Mouse (Mus musculus): ENCODE measurements around the gene Smad1. TPM values are rescaled to one million over a fixed set of nuclear protein-coding genes. Genes with fewer than 3 reads are reported as not detected.
A peak's percentile ranks its signal among the peaks of the same experiment; 100 is the strongest.

Smad1 gene
- polyA plus RNA-seq, 1 experiment from 2014 or later, result 18.5 TPM

DNA sequence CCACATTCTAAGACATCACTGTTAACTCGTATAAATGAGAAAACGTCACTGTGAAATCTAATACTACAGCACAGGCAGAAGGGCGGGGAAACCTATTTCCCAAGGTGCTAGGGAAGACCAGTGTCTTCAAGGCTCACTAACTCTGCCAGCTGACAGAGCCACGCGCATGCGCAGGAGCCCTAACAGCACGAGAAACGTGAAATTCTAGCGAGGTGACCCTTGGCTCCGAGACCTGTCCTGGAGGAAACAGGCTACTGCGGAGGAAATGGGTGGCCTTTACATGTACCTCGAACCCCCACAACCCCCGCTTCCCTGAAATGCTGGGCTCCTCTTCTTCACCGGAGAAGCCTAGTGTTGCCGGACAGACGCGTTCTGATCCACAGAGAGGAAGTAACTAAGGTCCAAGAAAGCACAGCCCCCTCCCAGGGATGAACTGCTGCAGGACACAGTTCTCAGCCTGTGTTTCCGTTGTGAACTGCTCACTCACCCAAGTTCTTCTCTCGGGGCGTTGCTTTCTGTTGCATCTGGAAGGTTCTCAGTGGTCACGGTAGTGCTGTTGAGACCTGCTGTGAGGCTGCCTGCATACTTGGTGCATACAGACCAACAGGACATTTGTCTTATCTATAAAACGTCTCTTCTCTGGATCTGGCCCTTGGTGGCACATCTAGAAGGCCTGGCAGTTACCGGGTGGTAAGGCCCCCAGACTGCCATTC, 10.1 kb downstream of the Smad1 start:
- ATAC-seq (replicated peaks; ENCODE audit: low FRiP score) (no peak), DNase-seq (ENCODE audit: low spot score) (no peak)
- H3K4me2 ChIP-seq, result no peak overlapping the region
- no peaks in the 10 kb centered on the region for H3K36me3 ChIP-seq (ENCODE audit: control insufficient read depth, insufficient read depth, low read length)
- peaks cover 7% of the 10 kb centered on the region for H3K4me1 ChIP-seq (replicated peaks; ENCODE audit: control insufficient read depth, insufficient read depth, low read length)
- H3K4me3 ChIP-seq (ENCODE audit: low read depth, low read length), result no peak overlapping the region
- H3K27ac ChIP-seq (ENCODE audit: low read depth, low read length), result no peak overlapping the region
- no peaks in the 10 kb centered on the region; the same call in 1 of the 2 replicates for H3K27me3 ChIP-seq (replicated peaks; ENCODE audit: control insufficient read depth, insufficient read depth, low read length)
- no peaks in the 10 kb centered on the region for H3K9me3 ChIP-seq (ENCODE audit: control insufficient read depth, low read length)
- H3K9ac ChIP-seq (ENCODE audit: low read depth, low read length), result no peak overlapping the region
- WGBS, result 66% methylated on average over 23 of the region's 23 CpGs

DNA sequence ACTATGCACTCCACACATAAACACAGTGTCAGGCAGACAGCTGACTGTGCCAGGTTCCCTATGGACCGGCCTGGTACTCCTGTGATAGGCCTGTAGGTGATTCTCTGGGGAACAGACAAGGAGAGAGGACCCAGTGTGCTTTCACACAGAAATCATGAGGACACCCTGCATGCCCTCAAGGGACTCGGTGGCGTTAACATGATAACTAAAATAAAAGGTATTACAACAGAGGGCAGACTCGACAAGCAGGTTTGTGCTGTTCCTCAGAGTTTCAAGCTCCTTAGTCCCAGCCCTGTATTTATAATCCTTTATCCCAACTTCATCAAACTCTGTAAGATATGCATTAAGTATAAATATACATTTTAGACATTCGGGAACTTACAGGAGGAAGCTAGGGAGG, 12.5 kb downstream of the Smad1 start:
- H3K9ac ChIP-seq (ENCODE audit: low read depth, low read length), result no peak overlapping the region
- DNase-seq (ENCODE audit: low spot score), result no peak
- ATAC-seq (replicated peaks; ENCODE audit: low FRiP score), result no peak

DNA sequence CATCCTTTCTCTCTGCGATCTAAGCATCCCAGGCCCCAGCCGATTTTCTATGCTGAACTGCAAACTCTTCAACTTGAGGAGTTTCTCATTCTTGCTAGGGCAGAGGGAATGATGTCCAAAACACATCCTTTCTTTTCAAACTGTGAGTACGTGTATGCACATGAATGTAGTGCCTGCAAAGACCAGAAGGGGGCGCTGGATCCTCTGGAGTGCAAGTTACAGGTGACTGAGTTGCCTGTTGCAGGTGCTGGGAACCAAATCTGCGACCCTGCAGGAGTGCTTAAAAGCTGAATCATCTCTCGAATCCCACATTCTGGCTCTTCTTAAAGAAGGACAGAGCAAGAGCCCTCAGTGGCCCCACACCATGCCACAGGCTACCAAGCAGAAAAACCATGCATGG, 13.0 kb downstream of the Smad1 start:
- Histone ChIP-seq H3K4me2 (no peak overlapping the region), H3K9me3 (ENCODE audit: control insufficient read depth, low read length) (no peaks in the 10 kb centered on the region), H3K36me3 (ENCODE audit: control insufficient read depth, insufficient read depth, low read length) (no peaks in the 10 kb centered on the region), H3K4me3 (ENCODE audit: low read depth, low read length) (no peak overlapping the region), H3K27ac (ENCODE audit: low read depth, low read length) (no peak overlapping the region), H3K27me3 (replicated peaks; ENCODE audit: control insufficient read depth, insufficient read depth, low read length) (peaks cover 4% of the 10 kb centered on the region; the same call in 1 of the 2 replicates), H3K4me1 (replicated peaks; ENCODE audit: control insufficient read depth, insufficient read depth, low read length) (peaks cover 21% of the 10 kb centered on the region), H3K9ac (ENCODE audit: low read depth, low read length) (no peak overlapping the region)
- DNase-seq (ENCODE audit: low spot score) (no peak), ATAC-seq (replicated peaks; ENCODE audit: low FRiP score) (no peak)
- WGBS, result 73% methylated on average over 6 of the region's 6 CpGs

More for the DNA sequence above, 12.5 kb downstream of the Smad1 start:
- no peak overlapping the region for H3K4me2 ChIP-seq
- WGBS, result 93% methylated on average over 5 of the region's 5 CpGs
- H3K9me3 ChIP-seq (ENCODE audit: control insufficient read depth, low read length), result no peaks in the 10 kb centered on the region
- H3K4me1 ChIP-seq (replicated peaks; ENCODE audit: control insufficient read depth, insufficient read depth, low read length), result peaks cover 19% of the 10 kb centered on the region
- H3K27me3 ChIP-seq (replicated peaks; ENCODE audit: control insufficient read depth, insufficient read depth, low read length), result peaks cover 4% of the 10 kb centered on the region; the same call in 1 of the 2 replicates
- no peak overlapping the region for H3K27ac ChIP-seq (ENCODE audit: low read depth, low read length)
- H3K36me3 ChIP-seq (ENCODE audit: control insufficient read depth, insufficient read depth, low read length), result no peaks in the 10 kb centered on the region
- H3K4me3 ChIP-seq (ENCODE audit: low read depth, low read length), result no peak overlapping the region

DNA sequence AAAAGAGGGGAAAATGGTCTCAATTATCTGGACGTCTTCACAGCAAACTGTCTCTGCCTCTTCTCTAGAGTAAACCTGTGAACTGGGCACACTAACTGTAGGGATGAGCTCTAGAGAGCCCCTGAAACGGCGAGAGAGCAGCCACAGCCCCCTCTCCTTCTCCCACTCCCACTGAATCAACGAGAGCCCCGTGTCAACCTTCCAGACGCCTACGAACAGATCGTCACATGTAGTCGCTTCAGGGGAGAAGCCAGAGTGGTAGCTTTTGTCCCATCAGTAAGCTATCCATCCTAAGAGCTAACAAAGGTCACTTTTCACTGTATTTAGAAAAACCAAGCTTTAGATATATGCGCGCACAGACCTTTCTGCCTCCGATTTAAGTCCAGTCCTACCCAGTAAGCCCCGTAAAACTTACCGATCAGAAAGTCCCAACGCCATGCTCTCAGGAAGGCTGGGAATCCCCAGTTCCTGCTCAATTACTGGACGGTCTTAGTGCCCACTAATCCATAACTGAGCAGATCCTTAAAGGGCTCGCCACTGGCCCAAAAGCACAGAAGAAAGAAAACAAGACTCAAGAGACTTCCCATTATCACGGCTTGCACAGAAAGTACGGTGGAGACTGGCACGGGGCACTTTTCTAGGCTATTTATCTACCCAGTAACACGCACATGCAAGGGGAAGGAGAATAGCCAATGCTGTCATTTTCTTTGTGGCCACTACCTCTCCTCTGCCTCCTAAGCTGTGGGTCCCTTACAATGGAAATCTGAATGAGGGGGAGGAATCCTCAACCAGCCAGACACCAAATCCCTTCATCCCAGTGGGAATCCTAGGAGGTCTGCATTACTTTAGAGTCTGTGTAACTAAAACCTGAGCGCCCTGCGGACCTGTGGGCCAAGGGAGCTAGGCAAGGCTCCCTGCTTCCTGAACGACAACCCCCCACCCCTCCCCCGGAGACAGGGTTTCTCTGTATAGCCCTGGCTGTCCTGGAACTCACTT, 14.7 kb downstream of the Smad1 start:
- 19% methylated on average over 25 of the region's 25 CpGs for WGBS
- ATAC-seq (replicated peaks; ENCODE audit: low FRiP score) (no peak), DNase-seq (ENCODE audit: low spot score) (no peak)
- Histone ChIP-seq H3K9me3 (ENCODE audit: control insufficient read depth, low read length) (no peaks in the 10 kb centered on the region), H3K4me3 (ENCODE audit: low read depth, low read length) (no peak overlapping the region), H3K4me2 (peak overlapping the region; percentile 48), H3K27ac (ENCODE audit: low read depth, low read length) (no peak overlapping the region; the same call in 1 of the 2 replicates), H3K9ac (ENCODE audit: low read depth, low read length) (no peak overlapping the region), H3K36me3 (ENCODE audit: control insufficient read depth, insufficient read depth, low read length) (no peaks in the 10 kb centered on the region), H3K27me3 (replicated peaks; ENCODE audit: control insufficient read depth, insufficient read depth, low read length) (peaks cover 4% of the 10 kb centered on the region; the same call in 1 of the 2 replicates), H3K4me1 (replicated peaks; ENCODE audit: control insufficient read depth, insufficient read depth, low read length) (peaks cover 26% of the 10 kb centered on the region)

DNA sequence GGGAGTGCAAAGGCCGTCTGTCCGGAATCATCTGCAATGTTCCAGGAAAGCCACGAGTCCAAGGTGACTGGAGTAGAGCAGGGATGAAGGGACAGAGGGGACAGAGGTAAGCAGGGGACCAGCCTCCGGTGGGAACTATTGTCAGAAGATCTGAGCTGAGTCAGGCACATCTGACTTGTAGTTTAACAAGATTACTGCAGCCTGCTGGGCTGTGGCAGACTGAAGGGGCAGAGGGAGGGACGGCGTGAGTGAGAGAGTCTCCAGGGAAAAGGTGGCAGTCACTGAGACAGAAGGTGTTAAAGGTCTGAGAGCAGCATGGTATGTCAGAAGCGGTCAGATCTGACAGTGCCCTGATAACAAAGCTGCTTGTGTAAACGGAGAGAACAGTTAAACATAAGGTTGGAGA, 16.5 kb downstream of the Smad1 start:
- ATAC-seq (replicated peaks; ENCODE audit: low FRiP score) (no peak), DNase-seq (ENCODE audit: low spot score) (no peak)
- H3K4me1 ChIP-seq (replicated peaks; ENCODE audit: control insufficient read depth, insufficient read depth, low read length), result peaks cover 26% of the 10 kb centered on the region
- H3K4me2 ChIP-seq, result peak overlapping the region; percentile 12
- H3K4me3 ChIP-seq (ENCODE audit: low read depth, low read length), result no peak overlapping the region
- H3K36me3 ChIP-seq (ENCODE audit: control insufficient read depth, insufficient read depth, low read length), result no peaks in the 10 kb centered on the region
- peaks cover 4% of the 10 kb centered on the region; the same call in 1 of the 2 replicates for H3K27me3 ChIP-seq (replicated peaks; ENCODE audit: control insufficient read depth, insufficient read depth, low read length)
- 18% methylated on average over 8 of the region's 8 CpGs for WGBS
- no peaks in the 10 kb centered on the region for H3K9me3 ChIP-seq (ENCODE audit: control insufficient read depth, low read length)
- no peak overlapping the region for H3K27ac ChIP-seq (ENCODE audit: low read depth, low read length)
- H3K9ac ChIP-seq (ENCODE audit: low read depth, low read length), result no peak overlapping the region

DNA sequence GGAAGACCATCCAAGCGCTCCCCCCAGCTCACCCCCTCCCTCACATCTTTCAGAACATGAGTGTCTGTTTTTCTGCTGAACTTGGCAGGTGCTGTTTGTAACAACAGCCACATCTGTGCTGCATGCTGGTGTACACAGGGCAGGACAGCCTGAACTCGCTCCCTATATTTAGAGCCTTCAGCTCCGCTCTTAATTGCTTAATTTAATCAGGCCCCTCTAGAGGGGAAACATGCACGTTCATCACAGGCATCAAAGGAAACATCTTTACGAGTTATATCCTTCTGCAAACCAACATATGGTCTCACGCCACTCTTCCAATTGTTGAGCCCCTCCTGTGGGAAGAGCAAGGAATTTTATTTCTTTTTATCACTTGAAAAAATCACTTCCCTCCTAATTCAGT, 17.5 kb downstream of the Smad1 start:
- ATAC-seq (replicated peaks; ENCODE audit: low FRiP score), result no peak
- Histone ChIP-seq H3K9ac (ENCODE audit: low read depth, low read length) (no peak overlapping the region), H3K9me3 (ENCODE audit: control insufficient read depth, low read length) (no peaks in the 10 kb centered on the region), H3K36me3 (ENCODE audit: control insufficient read depth, insufficient read depth, low read length) (no peaks in the 10 kb centered on the region), H3K4me1 (replicated peaks; ENCODE audit: control insufficient read depth, insufficient read depth, low read length) (peaks cover 26% of the 10 kb centered on the region), H3K27ac (ENCODE audit: low read depth, low read length) (no peak overlapping the region), H3K4me2 (no peak overlapping the region), H3K27me3 (replicated peaks; ENCODE audit: control insufficient read depth, insufficient read depth, low read length) (peaks cover 4% of the 10 kb centered on the region; the same call in 1 of the 2 replicates), H3K4me3 (ENCODE audit: low read depth, low read length) (no peak overlapping the region)
- no peak for DNase-seq (ENCODE audit: low spot score)
- 51% methylated on average over 6 of the region's 6 CpGs for WGBS

DNA sequence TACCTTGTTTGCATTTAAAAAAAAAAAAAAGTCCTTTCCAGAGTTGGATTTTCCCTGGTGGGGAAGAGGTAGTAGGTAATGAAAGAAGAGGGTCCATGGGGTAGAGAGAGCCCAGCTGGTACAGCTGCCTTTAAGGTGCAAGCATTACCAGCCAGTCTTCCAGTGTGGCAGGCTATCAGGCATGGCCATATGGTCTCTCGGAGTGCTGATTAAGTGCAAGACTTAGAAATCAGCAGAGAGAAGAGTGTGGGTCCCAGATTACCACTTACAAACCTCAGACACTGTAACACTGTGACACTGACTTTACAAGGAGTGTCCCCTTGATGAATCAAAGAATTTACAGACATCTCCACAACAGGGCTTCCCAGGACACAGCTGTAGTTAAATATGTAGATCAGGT, 18.9 kb downstream of the Smad1 start:
- H3K4me1 ChIP-seq (replicated peaks; ENCODE audit: control insufficient read depth, insufficient read depth, low read length), result peaks cover 34% of the 10 kb centered on the region
- peak; percentile 61 for ATAC-seq (replicated peaks; ENCODE audit: low FRiP score)
- WGBS, result 45% methylated on average over 1 of the region's 1 CpGs
- H3K9ac ChIP-seq (ENCODE audit: low read depth, low read length), result no peak overlapping the region
- H3K9me3 ChIP-seq (ENCODE audit: control insufficient read depth, low read length), result no peaks in the 10 kb centered on the region
- no peak overlapping the region for H3K4me3 ChIP-seq (ENCODE audit: low read depth, low read length)
- H3K4me2 ChIP-seq, result no peak overlapping the region
- DNase-seq (ENCODE audit: low spot score), result no peak
- H3K36me3 ChIP-seq (ENCODE audit: control insufficient read depth, insufficient read depth, low read length), result no peaks in the 10 kb centered on the region
- H3K27me3 ChIP-seq (replicated peaks; ENCODE audit: control insufficient read depth, insufficient read depth, low read length), result peaks cover 4% of the 10 kb centered on the region; the same call in 1 of the 2 replicates
- no peak overlapping the region for H3K27ac ChIP-seq (ENCODE audit: low read depth, low read length)

DNA sequence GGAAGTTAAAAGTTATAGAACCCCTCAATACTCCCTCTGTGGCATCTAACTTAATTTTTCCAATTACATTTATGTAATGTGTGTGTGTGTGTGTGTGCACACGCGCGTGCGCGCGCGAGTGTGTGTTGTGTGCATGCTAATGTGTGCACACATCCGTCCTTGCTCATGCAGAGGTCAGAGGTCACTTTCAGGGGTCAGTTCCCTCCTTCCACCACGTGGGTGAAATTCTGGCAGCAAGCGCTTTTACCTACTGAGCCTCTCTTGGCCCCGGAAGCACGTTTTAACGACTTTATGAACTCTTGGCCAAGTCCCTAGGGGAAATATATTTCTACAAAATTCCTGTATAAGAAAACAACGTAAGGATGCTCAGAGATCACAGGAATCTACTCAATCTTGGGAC, 19.3 kb downstream of the Smad1 start:
- Histone ChIP-seq H3K9ac (ENCODE audit: low read depth, low read length) (no peak overlapping the region), H3K4me3 (ENCODE audit: low read depth, low read length) (no peak overlapping the region), H3K4me2 (no peak overlapping the region), H3K27me3 (replicated peaks; ENCODE audit: control insufficient read depth, insufficient read depth, low read length) (peaks cover 4% of the 10 kb centered on the region; the same call in 1 of the 2 replicates), H3K4me1 (replicated peaks; ENCODE audit: control insufficient read depth, insufficient read depth, low read length) (peaks cover 38% of the 10 kb centered on the region), H3K27ac (ENCODE audit: low read depth, low read length) (no peak overlapping the region), H3K36me3 (ENCODE audit: control insufficient read depth, insufficient read depth, low read length) (no peaks in the 10 kb centered on the region), H3K9me3 (ENCODE audit: control insufficient read depth, low read length) (no peaks in the 10 kb centered on the region)
- ATAC-seq (replicated peaks; ENCODE audit: low FRiP score) (no peak), DNase-seq (ENCODE audit: low spot score) (no peak)
- 76% methylated on average over 14 of the region's 14 CpGs for WGBS
